Mouse (Mus musculus): ENCODE results near the gene Gfra4. TPM values are rescaled to one million over a fixed set of nuclear protein-coding genes. Genes with fewer than 3 reads are reported as not detected.

Gfra4 gene
- total and polyA plus RNA-seq, 2 experiments: 0.17 TPM; not detected in 1

DNA sequence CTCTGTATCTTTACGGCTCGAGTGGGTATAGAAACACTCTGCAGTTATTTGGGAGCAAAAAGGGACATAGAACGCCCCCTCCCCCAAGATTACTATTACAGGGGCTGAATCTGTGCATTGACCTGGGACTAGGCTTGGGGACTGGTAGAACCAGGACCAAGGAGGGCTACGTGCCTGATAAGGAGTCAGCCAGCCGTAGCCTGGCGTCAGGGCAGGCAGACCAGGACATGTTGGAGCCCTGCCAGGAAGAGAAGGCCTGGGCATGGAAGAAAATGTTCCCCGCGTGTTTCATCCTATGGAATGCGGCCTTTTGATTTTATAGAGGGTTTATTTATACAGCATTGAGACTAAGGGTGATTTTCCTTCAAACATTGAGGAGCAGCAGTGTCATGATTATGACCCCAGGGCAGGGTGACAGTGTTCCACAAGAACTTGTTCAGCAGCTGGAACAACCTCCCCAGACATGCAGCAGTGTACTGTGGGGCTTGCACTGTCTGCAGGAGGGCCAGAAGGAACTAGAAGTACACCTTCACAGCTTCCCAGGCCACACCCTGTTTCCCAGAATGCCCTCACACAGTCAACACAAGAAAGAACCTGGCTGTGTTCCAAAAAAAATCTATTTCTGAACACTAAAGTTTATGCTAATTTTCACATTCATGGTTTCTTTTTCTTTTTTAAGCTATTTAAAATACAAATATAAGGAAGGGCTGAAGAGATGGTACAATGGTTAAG, 2.3 kb upstream of the Gfra4 start:
- Histone ChIP-seq H3K79me2 (ENCODE audit: control insufficient read depth, insufficient read depth, low read length) (no peaks in the 10 kb centered on the region), H3K36me3 (ENCODE audit: control insufficient read depth, insufficient read depth, low read length) (no peaks in the 10 kb centered on the region), H3K4me3 (ENCODE audit: insufficient read depth, low read depth, low read length) (no peak overlapping the region), H3K27me3 (ENCODE audit: control insufficient read depth, insufficient read depth, low read length) (peaks cover 11% of the 10 kb centered on the region), H3K9ac (ENCODE audit: low read depth, low read length) (no peak overlapping the region), H3K27ac (replicated peaks; ENCODE audit: insufficient read depth, low read depth, low read length) (no peak overlapping the region), H3K4me1 (ENCODE audit: control insufficient read depth, insufficient read depth, low read length) (peaks cover 3% of the 10 kb centered on the region; the same call in 1 of the 2 replicates)
- TF ChIP-seq CTCF (IDR thresholded peaks at IDR 0.05; ENCODE audit: low read depth, low read length): no peak
- 84% methylated on average over 9 of the region's 9 CpGs for WGBS
- DNase-seq (ENCODE audit: extremely low read depth, low read depth, low spot score): no peak

DNA sequence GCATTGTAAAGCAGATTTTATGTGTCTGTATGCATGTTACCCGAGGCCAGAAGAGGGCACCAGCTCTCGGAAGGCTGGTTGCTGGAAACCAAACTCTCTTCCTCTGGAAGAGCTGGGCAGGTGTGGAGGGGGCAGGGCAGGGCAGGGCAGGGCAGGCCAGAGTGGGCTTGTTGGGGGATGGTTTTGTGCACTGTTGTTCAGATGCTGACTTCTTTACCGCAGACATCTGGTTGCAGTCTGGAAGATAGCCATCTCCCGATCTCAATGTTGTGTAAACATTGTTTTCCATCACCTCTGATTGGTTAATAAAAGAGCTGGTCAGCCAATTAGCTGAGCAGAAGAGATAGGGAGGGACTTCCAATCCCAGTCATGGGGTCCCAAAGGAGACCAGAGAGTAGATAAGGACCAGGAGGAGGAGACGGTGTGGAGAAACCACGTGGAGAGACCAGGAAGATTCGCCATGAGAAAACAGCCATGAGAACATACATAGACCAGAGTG, 1.5 kb upstream of the Gfra4 start:
- no peak for DNase-seq (ENCODE audit: extremely low read depth, low read depth, low spot score)
- WGBS: 23% methylated on average over 7 of the region's 7 CpGs
- peaks cover 11% of the 10 kb centered on the region for H3K27me3 ChIP-seq (ENCODE audit: control insufficient read depth, insufficient read depth, low read length)

DNA sequence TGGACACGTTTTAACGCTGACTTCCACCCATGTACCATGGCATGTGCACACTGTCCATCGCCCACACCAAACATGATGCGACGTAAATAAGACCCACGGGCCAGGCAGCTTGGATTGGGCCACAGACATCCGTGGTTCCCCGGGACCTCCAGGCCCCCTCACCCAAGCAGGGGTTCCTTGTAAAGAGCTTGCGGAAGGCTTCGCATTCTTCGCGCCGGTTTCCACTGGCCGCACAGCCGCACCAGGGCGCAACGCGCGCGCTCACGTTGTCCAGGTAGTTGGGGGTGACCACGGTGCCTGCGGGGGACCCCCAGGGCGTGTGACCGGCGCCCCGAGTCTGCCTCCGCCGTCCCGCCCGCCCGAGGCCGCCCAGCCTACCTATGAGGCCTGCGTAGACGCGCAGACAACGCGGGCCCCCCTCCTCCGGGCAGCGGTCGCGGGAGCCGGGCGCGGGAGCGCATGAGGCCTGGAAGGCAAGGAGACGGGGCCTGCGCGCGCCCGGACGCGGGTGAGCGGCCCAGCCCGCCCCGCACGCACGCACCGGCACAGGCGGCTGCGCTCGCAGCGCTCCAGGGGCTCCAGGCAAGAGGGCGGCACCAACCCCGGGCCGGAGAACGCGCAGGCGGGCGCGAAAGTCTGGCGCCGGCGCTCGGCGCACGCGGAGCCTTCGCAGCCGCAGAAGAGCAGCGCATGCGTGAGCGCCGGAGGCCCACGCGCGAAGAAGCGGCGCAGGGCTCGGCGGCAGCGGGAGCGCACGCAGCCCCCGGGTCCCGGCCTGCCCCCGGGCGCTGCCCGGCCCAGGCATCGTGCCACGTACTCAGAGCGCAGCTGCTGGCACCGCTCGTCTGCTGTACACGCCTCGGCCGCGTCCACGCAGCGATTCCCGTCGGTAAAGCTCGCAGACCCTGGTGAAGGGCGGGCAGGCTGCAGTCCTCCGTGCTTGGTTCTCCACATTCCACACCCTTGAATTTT, 1.7 kb downstream of the Gfra4 start:
- Histone ChIP-seq H3K36me3 (ENCODE audit: control insufficient read depth, insufficient read depth, low read length) (no peaks in the 10 kb centered on the region), H3K27ac (replicated peaks; ENCODE audit: insufficient read depth, low read depth, low read length) (no peak overlapping the region), H3K79me2 (ENCODE audit: control insufficient read depth, insufficient read depth, low read length) (no peaks in the 10 kb centered on the region), H3K4me1 (ENCODE audit: control insufficient read depth, insufficient read depth, low read length) (peaks cover 3% of the 10 kb centered on the region; the same call in 1 of the 2 replicates), H3K4me3 (ENCODE audit: insufficient read depth, low read depth, low read length) (peak overlapping the region; percentile 8; the same call in 1 of the 2 replicates), H3K27me3 (ENCODE audit: control insufficient read depth, insufficient read depth, low read length) (peaks cover 11% of the 10 kb centered on the region), H3K9ac (ENCODE audit: low read depth, low read length) (peak overlapping the region; percentile 30; the same call in 1 of the 2 replicates)
- 5% methylated on average over 111 of the region's 115 CpGs for WGBS
- DNase-seq (ENCODE audit: extremely low read depth, low read depth, low spot score): no peak
- no peak for TF ChIP-seq POLR2A (IDR thresholded peaks at IDR 0.05; ENCODE audit: extremely low read depth, insufficient read depth, low read length)
- TF ChIP-seq CTCF (IDR thresholded peaks at IDR 0.05; ENCODE audit: low read depth, low read length): no peak

More for the DNA sequence above, 1.5 kb upstream of the Gfra4 start:
- no peaks in the 10 kb centered on the region for H3K36me3 ChIP-seq (ENCODE audit: control insufficient read depth, insufficient read depth, low read length)
- no peak overlapping the region for H3K4me3 ChIP-seq (ENCODE audit: insufficient read depth, low read depth, low read length)
- TF ChIP-seq CTCF (IDR thresholded peaks at IDR 0.05; ENCODE audit: low read depth, low read length) (peak; percentile 8; the same call in 1 of the 2 replicates), POLR2A (IDR thresholded peaks at IDR 0.05; ENCODE audit: extremely low read depth, insufficient read depth, low read length) (no peak)
- no peak overlapping the region for H3K27ac ChIP-seq (replicated peaks; ENCODE audit: insufficient read depth, low read depth, low read length)
- no peaks in the 10 kb centered on the region for H3K79me2 ChIP-seq (ENCODE audit: control insufficient read depth, insufficient read depth, low read length)
- H3K4me1 ChIP-seq (ENCODE audit: control insufficient read depth, insufficient read depth, low read length): peaks cover 3% of the 10 kb centered on the region; the same call in 1 of the 2 replicates
- H3K9ac ChIP-seq (ENCODE audit: low read depth, low read length): no peak overlapping the region

DNA sequence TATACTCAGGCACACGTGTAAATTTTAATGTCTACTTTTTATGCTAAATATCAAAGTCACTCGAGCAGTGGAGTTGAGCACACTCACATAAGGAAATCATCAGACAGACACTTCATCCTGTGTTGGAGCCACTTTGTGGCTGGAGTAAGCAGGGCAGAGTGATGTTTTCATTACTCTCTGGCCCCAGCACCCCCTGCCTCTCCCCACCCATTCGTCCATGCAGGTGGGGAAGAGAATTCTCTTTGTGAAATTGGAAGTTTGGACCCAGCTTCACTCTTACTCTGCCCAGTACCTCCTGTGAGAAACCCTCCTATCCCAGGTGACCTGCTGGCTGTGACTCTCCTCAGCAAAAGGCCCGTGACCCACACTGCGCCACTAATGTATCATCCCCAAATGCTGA, 4.2 kb downstream of the Gfra4 start:
- Histone ChIP-seq H3K9ac (ENCODE audit: low read depth, low read length) (no peak overlapping the region), H3K27ac (replicated peaks; ENCODE audit: insufficient read depth, low read depth, low read length) (no peak overlapping the region), H3K36me3 (ENCODE audit: control insufficient read depth, insufficient read depth, low read length) (no peaks in the 10 kb centered on the region), H3K79me2 (ENCODE audit: control insufficient read depth, insufficient read depth, low read length) (no peaks in the 10 kb centered on the region), H3K4me1 (ENCODE audit: control insufficient read depth, insufficient read depth, low read length) (peaks cover 3% of the 10 kb centered on the region; the same call in 1 of the 2 replicates), H3K27me3 (ENCODE audit: control insufficient read depth, insufficient read depth, low read length) (peaks cover 11% of the 10 kb centered on the region), H3K4me3 (ENCODE audit: insufficient read depth, low read depth, low read length) (no peak overlapping the region)
- DNase-seq (ENCODE audit: extremely low read depth, low read depth, low spot score): no peak
- 90% methylated on average over 5 of the region's 5 CpGs for WGBS
- TF ChIP-seq CTCF (IDR thresholded peaks at IDR 0.05; ENCODE audit: low read depth, low read length): no peak
- no peak for TF ChIP-seq POLR2A (IDR thresholded peaks at IDR 0.05; ENCODE audit: extremely low read depth, insufficient read depth, low read length)

DNA sequence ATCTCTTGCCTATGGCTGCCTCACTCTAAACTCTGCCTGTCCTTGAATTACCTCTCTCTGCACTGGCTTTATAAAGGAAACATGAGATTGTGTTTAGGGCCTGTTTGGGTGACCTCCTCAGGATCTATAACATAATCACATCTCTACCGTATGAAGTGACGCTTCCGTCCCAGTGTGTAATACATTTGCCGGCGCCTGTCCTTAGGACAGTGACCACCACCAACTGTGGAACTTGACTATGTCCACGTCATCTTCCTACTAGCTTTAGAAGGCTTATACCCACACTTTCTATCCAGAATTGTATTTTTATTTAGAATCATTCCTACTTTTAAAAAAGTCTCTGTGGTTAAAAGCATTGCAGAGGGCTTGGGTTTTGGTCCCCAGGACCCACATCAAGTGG, 4.7 kb downstream of the Gfra4 start:
- TF ChIP-seq POLR2A (IDR thresholded peaks at IDR 0.05; ENCODE audit: extremely low read depth, insufficient read depth, low read length): no peak
- no peak for DNase-seq (ENCODE audit: extremely low read depth, low read depth, low spot score)
- WGBS: 95% methylated on average over 6 of the region's 6 CpGs
- Histone ChIP-seq H3K36me3 (ENCODE audit: control insufficient read depth, insufficient read depth, low read length) (no peaks in the 10 kb centered on the region), H3K27me3 (ENCODE audit: control insufficient read depth, insufficient read depth, low read length) (peaks cover 11% of the 10 kb centered on the region), H3K4me3 (ENCODE audit: insufficient read depth, low read depth, low read length) (no peak overlapping the region), H3K79me2 (ENCODE audit: control insufficient read depth, insufficient read depth, low read length) (no peaks in the 10 kb centered on the region), H3K27ac (replicated peaks; ENCODE audit: insufficient read depth, low read depth, low read length) (no peak overlapping the region), H3K4me1 (ENCODE audit: control insufficient read depth, insufficient read depth, low read length) (peaks cover 3% of the 10 kb centered on the region; the same call in 1 of the 2 replicates), H3K9ac (ENCODE audit: low read depth, low read length) (no peak overlapping the region)
